Mouse (Mus musculus) embryonic facial prominence, embryonic 12.5 days (tissue): Measurements from ENCODE around the gene Mybpc3. TPM values are rescaled to one million over a fixed set of nuclear protein-coding genes. Genes with fewer than 3 reads are reported as not detected.

Experiments used
- ATAC-seq: fragments of 200-750 bp; cut with Nextera tagmentation; 2 replicates; pipeline ENCODE4 v1.8.0; 2017; ENCODE audit not compliant: insufficient number of reproducible peaks, insufficient read depth, low FRiP score, low TSS enrichment
- H3K27ac ChIP-seq: fragments of 300-500 bp; sonication (generic); 2 replicates; pipeline ENCODE4 v1.5.1; 2016; ENCODE audit warnings: mild to moderate bottlenecking
- H3K27me3 ChIP-seq: fragments of 300-500 bp; sonication (generic); 2 replicates; pipeline ENCODE4 v1.6.1; 2016; ENCODE audit warnings: mild to moderate bottlenecking, moderate library complexity
- H3K36me3 ChIP-seq: fragments of 300-500 bp; sonication (generic); 2 replicates; pipeline ENCODE4 v1.6.1; 2016; ENCODE audit warnings: mild to moderate bottlenecking
- H3K4me1 ChIP-seq: fragments of 300-500 bp; sonication (generic); 2 replicates; pipeline ENCODE4 v1.6.1; 2016
- H3K4me2 ChIP-seq: fragments of 300-500 bp; sonication (generic); replicated peaks from 2 replicates; pipeline ENCODE4 v1.6.1; 2016; ENCODE audit warnings: mild to moderate bottlenecking, moderate library complexity
- H3K4me3 ChIP-seq: fragments of 300-500 bp; sonication (generic); 2 replicates; pipeline ENCODE4 v1.5.1; 2016; ENCODE audit warnings: mild to moderate bottlenecking
- H3K9ac ChIP-seq: fragments of 300-500 bp; sonication (generic); 2 replicates; pipeline ENCODE4 v1.6.1; 2016; ENCODE audit warnings: mild to moderate bottlenecking, moderate library complexity
- H3K9me3 ChIP-seq: fragments of 300-500 bp; sonication (generic); 2 replicates; pipeline ENCODE4 v1.6.1; 2016; ENCODE audit warnings: mild to moderate bottlenecking, moderate library complexity
- WGBS: fragments of 180-500 bp; shearing (Covaris S2); methylation state at CpG from one replicate; pipeline ENCODE4 v1.1.7; 2016; 5-methylcytosine and 5-hydroxymethylcytosine counted together
- polyA plus RNA-seq: library from polyadenylated mRNA; unstranded; fragments of >200 nt; fragmentation: Nextera tagmentation; extraction: Ambion mirVana; gene quantifications from 2 replicates; pipeline ENCODE4 v1.2.1, GENCODE M21; 2016

Gene Mybpc3
- polyA plus RNA-seq, 1 experiment from 2014 or later: 0.09 TPM

- Histone ChIP-seq H3K36me3 (peaks cover 39% of the 10 kb centered on the region), H3K27ac (no peak overlapping the region), H3K4me2 (no peak overlapping the region), H3K9ac (no peak overlapping the region), H3K4me3 (no peak overlapping the region), H3K9me3 (no peaks in the 10 kb centered on the region), H3K27me3 (no peaks in the 10 kb centered on the region), H3K4me1 (no peaks in the 10 kb centered on the region)
- WGBS: 81% methylated on average over 3 of the region's 3 CpGs
- ATAC-seq: no peak
Measured at GRCm38 (mm10) chr2:91152885-91153377, 35.0 kb downstream of the Mybpc3 start.

- ATAC-seq: no peak
- WGBS: 84% methylated on average over 3 of the region's 3 CpGs
- Histone ChIP-seq H3K4me3 (no peak overlapping the region), H3K36me3 (peaks cover 43% of the 10 kb centered on the region), H3K27me3 (no peaks in the 10 kb centered on the region), H3K4me2 (no peak overlapping the region), H3K4me1 (no peaks in the 10 kb centered on the region), H3K9ac (no peak overlapping the region), H3K27ac (no peak overlapping the region), H3K9me3 (no peaks in the 10 kb centered on the region)
Measured at GRCm38 (mm10) chr2:91154091-91154490, 36.1 kb downstream of the Mybpc3 start.

GRCm38 (mm10) chr2:91157002-91157752 is 39.2 kb downstream of the Mybpc3 start:
- Histone ChIP-seq H3K27me3 (no peaks in the 10 kb centered on the region), H3K9me3 (no peaks in the 10 kb centered on the region), H3K4me3 (no peak overlapping the region), H3K4me1 (no peaks in the 10 kb centered on the region), H3K9ac (no peak overlapping the region), H3K4me2 (no peak overlapping the region), H3K36me3 (peaks cover 41% of the 10 kb centered on the region), H3K27ac (no peak overlapping the region)
- WGBS: 58% methylated on average over 6 of the region's 6 CpGs
- no peak for ATAC-seq

GRCm38 (mm10) chr2:91160591-91160990 is 42.6 kb downstream of the Mybpc3 start:
- no peaks in the 10 kb centered on the region for H3K9me3 ChIP-seq
- H3K4me3 ChIP-seq: no peak overlapping the region
- no peak overlapping the region for H3K9ac ChIP-seq
- 85% methylated on average over 6 of the region's 6 CpGs for WGBS
- ATAC-seq: no peak
- H3K4me1 ChIP-seq: no peaks in the 10 kb centered on the region
- no peak overlapping the region for H3K4me2 ChIP-seq
- no peaks in the 10 kb centered on the region for H3K27me3 ChIP-seq
- H3K36me3 ChIP-seq: peaks cover 32% of the 10 kb centered on the region
- no peak overlapping the region for H3K27ac ChIP-seq

GRCm38 (mm10) chr2:91162952-91163351 is 45.0 kb downstream of the Mybpc3 start:
- Histone ChIP-seq H3K4me3 (no peak overlapping the region), H3K36me3 (peaks cover 26% of the 10 kb centered on the region), H3K4me2 (no peak overlapping the region), H3K4me1 (no peaks in the 10 kb centered on the region), H3K9ac (no peak overlapping the region), H3K9me3 (no peaks in the 10 kb centered on the region), H3K27me3 (no peaks in the 10 kb centered on the region), H3K27ac (no peak overlapping the region)
- WGBS: 83% methylated on average over 4 of the region's 4 CpGs
- no peak for ATAC-seq

- Histone ChIP-seq H3K4me2 (no peak overlapping the region), H3K27me3 (no peaks in the 10 kb centered on the region), H3K4me3 (no peak overlapping the region), H3K4me1 (no peaks in the 10 kb centered on the region), H3K9me3 (no peaks in the 10 kb centered on the region), H3K27ac (no peak overlapping the region), H3K36me3 (peaks cover 22% of the 10 kb centered on the region), H3K9ac (no peak overlapping the region)
- ATAC-seq: no peak
- WGBS: 90% methylated on average over 5 of the region's 5 CpGs
Measured at GRCm38 (mm10) chr2:91163532-91163931, 45.6 kb downstream of the Mybpc3 start.

- WGBS: 92% methylated on average over 6 of the region's 6 CpGs
- ATAC-seq: no peak
- H3K36me3 ChIP-seq: peaks cover 33% of the 10 kb centered on the region
Measured at GRCm38 (mm10) chr2:91164991-91165390, 47.0 kb downstream of the Mybpc3 start.

GRCm38 (mm10) chr2:91167629-91168028 is 49.7 kb downstream of the Mybpc3 start:
- no peak overlapping the region for H3K27ac ChIP-seq
- WGBS: 65% methylated on average over 4 of the region's 4 CpGs
- H3K4me3 ChIP-seq: no peak overlapping the region
- no peaks in the 10 kb centered on the region for H3K27me3 ChIP-seq
- no peak overlapping the region for H3K4me2 ChIP-seq
- peaks cover 31% of the 10 kb centered on the region for H3K36me3 ChIP-seq
- no peak for ATAC-seq
- no peak overlapping the region for H3K9ac ChIP-seq
- H3K9me3 ChIP-seq: no peaks in the 10 kb centered on the region
- H3K4me1 ChIP-seq: no peaks in the 10 kb centered on the region

More at GRCm38 (mm10) chr2:91164991-91165390, 47.0 kb downstream of the Mybpc3 start:
- H3K27ac ChIP-seq: no peak overlapping the region
- H3K4me3 ChIP-seq: no peak overlapping the region
- H3K4me2 ChIP-seq: no peak overlapping the region
- no peaks in the 10 kb centered on the region for H3K27me3 ChIP-seq
- no peaks in the 10 kb centered on the region for H3K4me1 ChIP-seq
- no peak overlapping the region for H3K9ac ChIP-seq
- H3K9me3 ChIP-seq: no peaks in the 10 kb centered on the region

- Histone ChIP-seq H3K4me3 (no peak overlapping the region), H3K4me2 (no peak overlapping the region), H3K9me3 (no peaks in the 10 kb centered on the region), H3K36me3 (peaks cover 29% of the 10 kb centered on the region), H3K27ac (no peak overlapping the region), H3K27me3 (no peaks in the 10 kb centered on the region), H3K4me1 (no peaks in the 10 kb centered on the region), H3K9ac (no peak overlapping the region)
- 86% methylated on average over 25 of the region's 25 CpGs for WGBS
- no peak for ATAC-seq
Measured at GRCm38 (mm10) chr2:91169587-91170322, 51.8 kb downstream of the Mybpc3 start.

GRCm38 (mm10) chr2:91175490-91175889 is 57.5 kb downstream of the Mybpc3 start:
- no peak overlapping the region for H3K27ac ChIP-seq
- H3K4me2 ChIP-seq: no peak overlapping the region
- no peaks in the 10 kb centered on the region for H3K4me1 ChIP-seq
- 94% methylated on average over 4 of the region's 4 CpGs for WGBS
- H3K9me3 ChIP-seq: no peaks in the 10 kb centered on the region
- no peak for ATAC-seq
- no peak overlapping the region for H3K9ac ChIP-seq
- no peaks in the 10 kb centered on the region for H3K27me3 ChIP-seq
- H3K36me3 ChIP-seq: peaks cover 22% of the 10 kb centered on the region
- H3K4me3 ChIP-seq: no peak overlapping the region

- H3K36me3 ChIP-seq: peaks cover 21% of the 10 kb centered on the region
- no peaks in the 10 kb centered on the region for H3K9me3 ChIP-seq
- no peak for ATAC-seq
- no peaks in the 10 kb centered on the region for H3K4me1 ChIP-seq
- 76% methylated on average over 6 of the region's 6 CpGs for WGBS
- no peak overlapping the region for H3K27ac ChIP-seq
- H3K4me3 ChIP-seq: no peak overlapping the region
- H3K27me3 ChIP-seq: no peaks in the 10 kb centered on the region
- H3K9ac ChIP-seq: no peak overlapping the region
- H3K4me2 ChIP-seq: no peak overlapping the region
Measured at GRCm38 (mm10) chr2:91176234-91176633, 58.3 kb downstream of the Mybpc3 start.

GRCm38 (mm10) chr2:91179825-91180224 is 61.9 kb downstream of the Mybpc3 start:
- H3K9me3 ChIP-seq: no peaks in the 10 kb centered on the region
- no peak overlapping the region for H3K9ac ChIP-seq
- ATAC-seq: no peak
- 33% methylated on average over 4 of the region's 4 CpGs for WGBS
- H3K27me3 ChIP-seq: no peaks in the 10 kb centered on the region; the same call in 1 of the 2 replicates
- no peak overlapping the region for H3K4me3 ChIP-seq
- no peak overlapping the region for H3K27ac ChIP-seq
- no peak overlapping the region for H3K4me2 ChIP-seq
- H3K36me3 ChIP-seq: peaks cover 14% of the 10 kb centered on the region
- peaks cover 10% of the 10 kb centered on the region for H3K4me1 ChIP-seq
